Mouse (Mus musculus): ENCODE results near the gene Pdyn.

DNA sequence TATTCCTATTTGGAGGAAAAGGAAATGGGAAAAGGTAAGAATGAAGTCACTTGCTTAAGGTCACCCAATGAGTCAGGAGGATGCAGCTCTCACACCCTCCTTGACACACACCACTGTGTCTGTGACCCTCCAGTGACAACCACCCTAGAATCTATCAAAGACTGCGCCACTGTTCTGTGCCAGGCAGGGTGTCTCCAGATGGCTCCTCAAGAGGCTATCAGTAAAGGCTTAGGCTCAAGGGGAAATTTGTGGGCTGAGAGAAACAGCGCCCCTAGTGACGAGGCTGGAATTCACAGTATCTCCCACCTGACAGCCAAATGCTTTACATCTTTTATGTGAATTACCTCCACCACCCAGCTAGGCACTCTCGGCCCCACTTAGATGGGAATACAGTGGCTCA lies 3.6 kb downstream of the Pdyn start:
- TF ChIP-seq CTCF (IDR thresholded peaks at IDR 0.05; ENCODE audit: low read depth, low read length) (peak; percentile 66), POLR2A (IDR thresholded peaks at IDR 0.05; ENCODE audit: extremely low read depth, insufficient read depth, low read length) (no peak)

All from liver, adult 2 months (tissue).